Mouse (Mus musculus) heart, postnatal 4 days (tissue): Measurements from ENCODE around the gene Itgb5. TPM values are rescaled to one million over a fixed set of nuclear protein-coding genes. Genes with fewer than 3 reads are reported as not detected.
A peak's percentile ranks its signal among the peaks of the same experiment; 100 is the strongest.

Experiments
- DNase-seq: peaks from one replicate; pipeline ENCODE4 v3.0.0; 2021
- total RNA-seq, 2 experiments: library from RNA; stranded (reverse); gene quantifications; 2 replicates each; pipeline ENCODE4 v1.2.3; 2021

Itgb5 gene
- total RNA-seq, 2 experiments from 2014 or later, result 70.1 to 76.9 TPM

- DNase-seq, result peak; percentile 76
These were observed 111.9 kb downstream of the Itgb5 start for GRCm38 (mm10) chr16:33941271-33941781.

- peak; percentile 78 for DNase-seq
These were observed 112.9 kb downstream of the Itgb5 start for GRCm38 (mm10) chr16:33942341-33942740.

- DNase-seq, result no peak
These were observed 113.9 kb downstream of the Itgb5 start for GRCm38 (mm10) chr16:33943388-33943787.

GRCm38 (mm10) chr16:33944126-33944525 lies 114.7 kb downstream of the Itgb5 start:
- DNase-seq, result peak; percentile 17

- DNase-seq, result peak; percentile 36
These were observed 115.3 kb downstream of the Itgb5 start for GRCm38 (mm10) chr16:33944772-33945171.

- peak; percentile 14 for DNase-seq
These were observed 116.6 kb downstream of the Itgb5 start for GRCm38 (mm10) chr16:33946021-33946420.

- no peak for DNase-seq
These were observed 118.5 kb downstream of the Itgb5 start for GRCm38 (mm10) chr16:33947664-33948571.

GRCm38 (mm10) chr16:33950386-33950785 lies 120.9 kb downstream of the Itgb5 start:
- DNase-seq, result no peak

GRCm38 (mm10) chr16:33950830-33951229 lies 121.4 kb downstream of the Itgb5 start:
- DNase-seq, result peak; percentile 91

- no peak for DNase-seq
These were observed 123.5 kb downstream of the Itgb5 start for GRCm38 (mm10) chr16:33953008-33953407.

GRCm38 (mm10) chr16:33954793-33955192 lies 125.3 kb downstream of the Itgb5 start:
- no peak for DNase-seq

- no peak for DNase-seq
These were observed 134.0 kb downstream of the Itgb5 start for GRCm38 (mm10) chr16:33963509-33963908.

- no peak for DNase-seq
These were observed 136.5 kb downstream of the Itgb5 start for GRCm38 (mm10) chr16:33965878-33966537.

GRCm38 (mm10) chr16:33966538-33967282 lies 137.2 kb downstream of the Itgb5 start, which contains the start of gene Umps:
Umps (minus strand) TSS chr16:33967038.
- DNase-seq, result peak; percentile 87

GRCm38 (mm10) chr16:33967283-33967640 lies 137.8 kb downstream of the Itgb5 start:
- DNase-seq, result no peak

GRCm38 (mm10) chr16:33979855-33980254 lies 150.4 kb downstream of the Itgb5 start:
- no peak for DNase-seq

GRCm38 (mm10) chr16:33983712-33984111 lies 154.2 kb downstream of the Itgb5 start:
- no peak for DNase-seq

GRCm38 (mm10) chr16:33985372-33985771 lies 155.9 kb downstream of the Itgb5 start:
- no peak for DNase-seq

GRCm38 (mm10) chr16:33986993-33987392 lies 157.5 kb downstream of the Itgb5 start:
- DNase-seq, result no peak

GRCm38 (mm10) chr16:33988358-33989012 lies 159.0 kb downstream of the Itgb5 start:
- peak; percentile 67 for DNase-seq

- DNase-seq, result no peak
These were observed 159.6 kb downstream of the Itgb5 start for GRCm38 (mm10) chr16:33989106-33989505.

- no peak for DNase-seq
These were observed 161.2 kb downstream of the Itgb5 start for GRCm38 (mm10) chr16:33990712-33991111.
